Mouse (Mus musculus) heart, postnatal 0 days (tissue): Measurements from ENCODE around the gene Ddx6.

Experiments
- CTCF ChIP-seq: IDR thresholded peaks from 2 replicates; pipeline ENCODE4 v1.5.1; 2016; ENCODE audit warnings: antibody characterized with exemption, control low read depth, low read depth
- EP300 ChIP-seq: IDR thresholded peaks from 2 replicates; pipeline ENCODE4 v1.6.1; 2016; ENCODE audit warnings: antibody characterized with exemption, low read depth

GRCm38 (mm10) chr9:44652027-44652426 is 47.3 kb downstream of the Ddx6 start:
- TF ChIP-seq CTCF = peak; percentile 89
- TF ChIP-seq EP300 = no peak
